Mouse (Mus musculus): Measurements from ENCODE around the gene Dedd2. TPM values are rescaled to one million over a fixed set of nuclear protein-coding genes. Genes with fewer than 3 reads are reported as not detected.

Dedd2 gene
- total RNA-seq, 2 experiments from 2014 or later = 24.1 to 25.4 TPM

DNA sequence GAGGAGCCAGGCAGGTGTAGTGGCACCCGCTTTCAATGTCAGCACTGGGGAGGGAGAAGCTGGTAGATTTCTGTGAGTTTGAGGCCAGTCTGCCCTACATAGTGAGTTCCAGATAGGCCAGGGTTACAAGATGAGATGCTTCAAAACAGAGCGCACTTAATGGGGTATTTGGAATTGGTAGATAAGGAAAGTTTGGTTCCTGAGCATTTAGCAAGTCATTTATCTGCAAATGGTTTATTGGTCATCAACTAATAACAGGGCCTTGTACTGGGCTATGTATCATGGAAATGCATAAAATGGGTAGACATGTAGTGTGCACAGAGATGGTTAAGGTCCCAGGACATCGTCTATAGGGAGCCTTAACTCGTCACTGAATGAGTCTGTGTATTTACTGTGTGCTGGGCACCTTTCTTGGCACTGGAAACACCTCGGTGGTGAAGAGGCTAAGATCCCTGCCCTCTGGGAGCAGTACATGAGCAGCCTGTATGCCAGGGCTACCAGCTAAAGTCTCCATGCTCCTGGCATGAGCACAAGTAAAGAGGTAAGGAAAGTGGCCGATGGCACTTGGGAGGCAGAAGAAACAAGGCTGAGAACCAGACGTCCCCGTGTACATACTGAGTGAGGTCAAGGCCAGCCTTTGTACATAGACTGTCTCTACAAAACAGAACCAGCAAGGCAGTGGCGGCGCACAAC is 2.0 kb upstream of the Dedd2 start:
- no peak for DNase-seq (ENCODE audit: low spot score in 2 of 2)
- intact Hi-C loops (cut with DNase I) = no loop called here

DNA sequence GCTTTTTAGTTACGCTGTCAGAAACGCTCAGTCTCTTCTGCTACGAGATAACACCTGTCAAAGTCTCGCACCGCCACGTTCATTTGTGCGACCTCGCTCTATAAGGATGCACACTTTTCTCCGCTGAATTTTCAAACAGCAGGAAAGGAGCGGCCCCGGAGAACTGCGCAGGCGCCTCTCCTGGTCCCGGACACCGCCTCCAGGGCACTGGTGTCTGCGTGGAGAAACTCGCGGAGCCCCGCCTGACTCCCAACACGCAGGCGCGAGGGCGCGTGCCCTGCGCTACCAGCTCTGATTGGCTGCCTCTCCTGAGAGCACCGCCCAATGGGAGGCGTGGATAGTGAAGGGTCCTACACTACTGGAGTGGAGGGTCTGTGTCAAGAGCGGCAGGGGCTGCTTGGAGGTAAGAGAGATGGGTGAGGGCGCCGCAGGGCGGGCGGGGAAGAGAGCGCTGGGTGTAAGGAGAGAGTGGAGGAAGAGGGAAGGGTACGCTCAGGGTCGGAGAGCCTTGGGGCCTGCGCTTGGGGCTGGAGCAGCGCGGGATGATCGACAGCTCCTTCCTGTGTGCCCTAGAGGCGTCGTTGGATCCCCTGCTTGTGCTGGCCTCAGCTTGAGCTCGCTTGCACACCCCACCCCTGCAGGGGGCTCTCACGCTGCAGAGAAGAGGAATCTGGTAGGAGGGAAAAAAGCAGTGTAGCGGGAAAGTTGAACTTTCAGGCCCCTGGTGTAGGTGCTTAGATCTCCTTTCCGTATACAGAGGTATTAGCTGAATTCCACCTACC is 878 bp upstream of the Dedd2 start, which contains the start of gene Zfp526:
TSS of gene Zfp526 (plus strand) at position 324 of the 782 bp plus-strand sequence.
- DNase-seq (ENCODE audit: low spot score in 2 of 2) = peak; percentile 99
- intact Hi-C loops (cut with DNase I) = no loop called here

DNA sequence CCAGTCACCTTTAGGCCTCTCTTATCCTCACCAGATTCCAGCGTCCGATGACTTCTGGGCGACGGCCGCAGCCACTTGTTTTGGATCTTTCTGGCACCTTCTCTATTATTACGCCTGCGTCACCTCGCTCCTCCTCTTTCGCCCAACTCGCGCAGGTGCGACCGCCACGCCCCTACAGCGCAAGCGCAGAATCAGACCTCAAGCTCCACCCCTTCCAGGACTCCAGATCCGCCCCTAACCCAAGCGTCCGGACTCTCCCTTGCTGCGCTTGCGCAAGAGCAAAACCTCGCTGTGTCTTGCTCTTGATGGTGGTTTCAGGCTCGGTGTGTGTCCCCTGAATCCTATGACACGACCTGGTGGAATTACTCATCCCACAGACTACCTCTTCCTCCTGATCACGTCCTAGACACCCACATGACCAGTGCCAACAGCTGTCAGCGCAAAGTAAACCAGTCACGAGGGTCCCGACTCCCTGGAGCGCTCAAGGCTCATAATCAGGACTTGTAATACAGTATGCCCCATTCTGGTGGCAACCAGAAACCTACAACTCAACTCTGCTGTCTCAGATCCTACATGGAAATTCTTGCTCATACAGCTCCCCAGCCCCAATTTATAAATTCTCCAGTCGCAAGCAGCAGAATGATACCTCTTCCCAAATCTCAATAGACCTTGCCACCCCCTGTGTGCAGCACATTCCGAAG is 509 bp downstream of the Dedd2 start:
- intact Hi-C loops (cut with DNase I) = loop anchor here (2.0 kb wide), 1 partner anchor 31 kb away; no protein-coding TSS in a partner anchor

DNA sequence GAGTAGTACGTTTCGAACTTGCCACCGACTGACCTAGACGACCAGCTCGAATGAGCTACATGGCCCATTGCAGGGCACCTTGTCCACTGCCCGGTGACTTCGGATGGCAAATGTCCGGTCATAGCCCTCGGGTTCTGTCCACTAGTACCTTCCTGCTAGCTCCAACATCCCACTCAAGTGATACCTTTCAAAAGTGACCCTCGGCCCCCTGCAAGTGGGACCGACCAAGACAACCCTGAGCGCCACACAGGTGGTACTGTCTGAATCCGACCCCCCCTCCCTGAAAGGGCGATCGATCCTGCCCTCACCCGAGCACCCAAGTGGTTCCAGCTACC is 1.0 kb downstream of the Dedd2 start:
- no peak for DNase-seq (ENCODE audit: low spot score in 2 of 2)
- intact Hi-C loops (cut with DNase I) = loop anchor here (2.0 kb wide), 1 partner anchor 31 kb away; no protein-coding TSS in a partner anchor

More for the DNA sequence above, 509 bp downstream of the Dedd2 start:
- DNase-seq (ENCODE audit: low spot score in 2 of 2) = peak; percentile 94 to 98

DNA sequence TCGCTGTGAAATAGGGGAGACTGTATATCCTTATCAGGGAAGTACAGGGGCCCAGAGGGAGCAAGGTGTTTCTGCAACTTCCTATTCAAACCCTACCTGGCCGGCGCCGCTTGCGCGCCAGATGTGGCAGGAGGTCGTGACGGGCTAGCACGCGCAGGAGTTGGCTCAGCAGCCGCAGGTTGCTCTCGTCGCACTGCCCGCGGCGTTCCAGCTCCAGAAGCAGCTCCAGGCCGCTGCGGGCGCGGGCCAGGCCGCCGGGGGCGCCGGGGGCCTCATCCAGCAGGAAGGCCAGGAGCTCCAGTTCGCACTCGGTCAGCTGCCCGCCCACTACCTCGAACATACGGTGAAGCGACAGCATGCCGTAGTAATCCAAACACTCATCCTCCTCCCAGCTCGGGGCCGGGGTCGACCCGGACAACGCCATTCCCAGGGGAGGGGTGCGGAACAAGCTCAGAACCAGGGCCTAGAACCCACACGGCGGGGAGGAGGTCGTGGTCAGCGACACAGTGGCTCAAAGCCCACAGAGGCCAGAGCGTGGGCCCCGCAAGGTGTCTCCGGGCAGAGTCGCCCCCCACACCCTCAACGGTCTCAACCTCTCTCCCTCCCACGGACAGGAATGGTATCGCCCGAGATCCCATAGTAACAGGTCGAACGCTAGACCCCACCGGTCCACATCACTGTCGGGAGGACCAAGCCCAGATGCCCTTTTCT is 1.6 kb downstream of the Dedd2 start:
- intact Hi-C loops (cut with DNase I) = loop anchor here (2.0 kb wide), 1 partner anchor 30 kb away; no protein-coding TSS in a partner anchor
- peak; percentile 42 to 47 for DNase-seq (ENCODE audit: low spot score in 2 of 2)

DNA sequence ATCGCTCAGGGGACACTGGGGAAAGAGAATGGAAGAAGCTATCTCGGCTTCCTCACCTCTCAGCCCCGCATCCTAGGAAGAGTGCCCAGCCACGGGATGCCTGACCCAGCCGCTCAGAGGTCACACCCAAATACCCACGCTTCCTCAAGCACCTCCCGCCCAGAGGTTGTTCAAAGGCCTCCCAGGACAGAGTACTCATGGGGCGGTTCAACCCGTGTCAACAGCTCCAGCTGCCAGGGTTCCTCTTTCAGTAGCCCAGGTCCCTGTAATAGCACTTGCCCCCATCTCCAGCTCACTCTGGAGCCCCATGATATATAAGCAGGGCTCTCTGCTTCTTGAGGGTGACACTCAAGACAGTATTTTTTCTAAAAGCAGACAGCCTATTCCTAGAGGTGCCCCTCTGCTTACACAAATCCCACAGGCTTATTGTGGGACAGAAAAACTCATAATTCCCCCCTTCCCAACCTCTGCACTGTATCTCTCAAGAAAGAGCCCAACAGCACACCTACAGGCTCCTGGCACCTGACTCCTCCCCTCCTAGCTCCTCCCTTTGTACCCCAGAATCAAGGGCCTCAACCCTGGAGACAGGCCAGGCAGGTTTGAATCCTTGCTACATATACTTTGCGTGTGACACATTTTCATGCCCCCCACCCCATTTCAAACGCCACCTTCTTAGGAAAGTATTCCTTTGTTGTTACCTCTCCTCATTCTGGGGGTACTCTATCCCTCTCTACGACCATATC is 2.6 kb downstream of the Dedd2 start:
- intact Hi-C loops (cut with DNase I) = loop anchor here (2.0 kb wide), 1 partner anchor 29 kb away; no protein-coding TSS in a partner anchor
- no peak for DNase-seq (ENCODE audit: low spot score in 2 of 2)

DNA sequence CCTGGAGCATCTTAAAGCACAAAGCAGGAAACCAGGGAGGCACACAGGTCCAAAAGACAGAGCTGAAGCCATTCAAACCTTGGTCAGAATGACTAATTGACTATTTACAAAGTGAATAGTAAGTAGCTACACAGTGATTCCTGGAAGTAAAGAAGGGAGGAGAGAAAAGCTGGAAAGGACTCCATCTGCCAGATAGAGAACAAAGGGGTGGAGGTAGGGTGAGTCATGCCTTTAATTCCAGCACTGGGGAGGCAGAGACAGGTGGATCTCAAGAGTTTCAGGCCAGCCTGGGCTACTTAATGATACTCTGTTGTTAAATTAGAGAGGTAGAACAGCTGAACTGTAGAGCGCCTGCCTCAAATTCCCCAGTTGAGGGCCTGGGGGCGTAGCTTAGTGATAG is 6.2 kb downstream of the Dedd2 start:
- DNase-seq (ENCODE audit: low spot score in 2 of 2) = no peak
- intact Hi-C loops (cut with DNase I) = no loop called here

DNA sequence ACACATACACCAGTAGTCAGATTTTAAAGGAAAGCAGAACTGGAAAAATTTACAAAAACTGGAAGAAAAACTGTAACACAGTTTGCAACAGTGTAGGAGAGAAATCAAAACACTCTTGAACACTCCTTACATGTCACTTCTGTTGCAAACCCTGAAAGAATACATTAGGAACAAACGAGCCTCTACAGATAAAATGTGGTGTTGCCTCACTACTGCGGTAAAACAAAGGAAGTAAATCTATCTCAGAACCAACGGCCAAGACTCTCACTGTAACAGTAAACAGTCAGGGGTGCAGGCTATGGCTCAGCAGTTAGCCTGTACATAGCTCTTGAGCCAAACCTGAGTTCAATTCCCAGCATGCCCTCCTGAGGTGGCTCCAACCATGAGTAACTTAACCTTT is 7.3 kb downstream of the Dedd2 start:
- no peak for DNase-seq (ENCODE audit: low spot score in 2 of 2)
- intact Hi-C loops (cut with DNase I) = no loop called here

DNA sequence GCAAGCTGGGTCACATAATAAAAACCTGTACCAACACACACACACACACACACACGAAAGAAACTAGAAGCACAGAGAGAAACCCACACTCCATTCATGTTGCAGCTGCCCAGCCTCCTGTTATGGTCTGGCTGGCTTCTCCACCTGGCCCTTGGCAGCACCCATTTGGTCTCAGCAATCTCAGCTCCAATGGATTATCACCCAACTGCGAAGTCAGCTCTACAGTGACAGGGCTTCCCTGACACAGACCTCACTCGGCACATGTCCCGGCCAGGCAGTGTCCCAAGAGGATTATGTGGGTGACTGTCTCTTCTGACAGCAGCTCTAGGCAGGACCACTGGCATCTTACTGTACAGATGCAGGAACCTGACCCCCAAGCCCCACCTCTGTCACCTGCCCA is 9.9 kb downstream of the Dedd2 start:
- intact Hi-C loops (cut with DNase I) = no loop called here
- no peak for DNase-seq (ENCODE audit: low spot score in 2 of 2)

DNA sequence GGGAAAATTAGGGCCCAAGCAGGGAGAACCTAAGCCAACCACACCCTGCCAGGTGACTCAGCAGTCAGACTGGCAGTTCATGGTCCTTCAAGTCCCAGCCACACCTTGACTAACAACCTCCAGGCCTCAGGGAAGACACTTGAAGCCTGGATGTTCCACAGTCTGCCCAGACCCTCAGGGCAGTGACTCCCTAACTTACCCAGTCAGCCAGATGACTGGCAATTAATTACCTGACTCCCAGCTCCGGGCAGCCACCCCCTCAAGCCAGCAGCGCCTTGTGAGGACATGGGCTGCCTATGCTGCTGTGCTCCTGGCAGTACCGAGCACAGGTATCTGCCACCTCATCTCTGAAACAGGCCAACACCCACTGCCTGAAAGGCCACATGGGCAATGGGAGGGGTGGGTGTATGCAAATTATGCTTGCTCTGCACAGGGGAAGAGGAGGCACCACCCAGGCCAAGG is 11.2 kb downstream of the Dedd2 start:
- DNase-seq (ENCODE audit: low spot score in 2 of 2) = no peak
- intact Hi-C loops (cut with DNase I) = no loop called here

DNA sequence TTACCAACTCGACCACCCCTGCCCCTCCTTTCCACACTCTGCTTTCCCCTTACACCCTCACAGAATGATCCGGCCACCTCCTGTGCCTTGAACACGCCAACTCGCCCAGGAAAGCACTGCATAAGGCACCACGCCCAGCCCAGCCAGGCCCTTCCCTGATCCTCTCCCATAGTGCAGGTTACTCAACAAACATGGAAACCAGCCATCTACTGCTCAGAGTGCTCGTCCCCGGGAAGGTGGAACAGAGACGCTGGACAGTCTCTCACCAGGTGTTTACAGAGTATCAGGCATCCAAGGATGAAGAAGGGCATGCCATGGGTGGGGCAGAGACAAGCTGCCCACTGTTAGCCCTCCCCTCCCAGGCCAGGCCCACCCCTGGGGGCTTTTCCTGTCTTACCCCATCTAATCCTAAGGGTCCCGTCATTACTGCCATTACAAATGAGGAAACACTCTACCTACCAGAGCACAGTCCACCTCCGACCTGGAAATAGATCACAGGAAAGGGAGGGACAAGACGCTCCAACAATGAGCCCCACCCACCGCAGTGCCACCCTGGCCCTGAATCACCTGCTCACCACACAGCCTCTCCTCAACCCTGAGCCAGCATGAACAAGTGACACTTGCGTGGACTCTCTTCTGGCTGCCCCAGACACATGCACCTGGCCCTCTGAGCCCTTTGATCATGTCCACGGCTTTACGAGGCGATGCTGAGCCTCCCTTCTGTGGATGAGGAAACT is 14.2 kb downstream of the Dedd2 start:
- DNase-seq (ENCODE audit: low spot score in 2 of 2) = no peak
- intact Hi-C loops (cut with DNase I) = no loop called here

DNA sequence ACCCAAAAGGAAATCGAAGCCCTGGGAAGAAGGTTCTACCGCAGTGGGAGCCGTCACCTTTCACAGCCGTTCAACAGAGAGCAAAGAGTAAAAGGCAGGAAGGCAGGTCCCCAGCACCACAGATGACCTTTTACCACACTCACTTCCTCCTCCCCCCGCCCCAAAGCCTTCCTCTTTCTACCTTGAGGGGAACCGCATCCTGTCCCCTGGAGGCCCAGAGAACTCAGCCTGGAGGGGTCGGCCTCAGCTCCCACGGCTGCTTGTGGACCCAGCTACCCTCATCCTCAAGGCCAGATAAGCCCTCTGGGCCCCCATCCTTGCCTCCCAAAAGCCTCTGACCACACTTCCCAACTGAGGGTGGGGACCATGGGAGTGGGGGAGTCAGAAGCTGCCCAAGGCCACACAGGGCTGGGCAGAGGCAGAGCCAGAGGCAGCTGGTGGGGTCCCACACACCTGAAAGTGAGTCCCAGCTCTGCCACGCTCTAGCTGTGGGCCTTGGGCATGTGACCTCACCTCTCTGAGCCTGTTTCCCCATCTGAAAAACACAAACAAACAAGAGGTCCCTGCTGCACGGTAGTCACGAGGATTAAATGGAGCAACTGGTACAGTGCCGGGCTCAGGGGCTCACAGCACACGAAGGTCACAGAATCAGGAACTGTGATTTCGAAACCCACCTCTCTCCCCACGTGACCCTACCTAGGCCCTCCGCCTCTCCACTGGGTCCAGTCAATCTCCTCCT is 14.9 kb downstream of the Dedd2 start:
- DNase-seq (ENCODE audit: low spot score in 2 of 2) = no peak
- intact Hi-C loops (cut with DNase I) = no loop called here

DNA sequence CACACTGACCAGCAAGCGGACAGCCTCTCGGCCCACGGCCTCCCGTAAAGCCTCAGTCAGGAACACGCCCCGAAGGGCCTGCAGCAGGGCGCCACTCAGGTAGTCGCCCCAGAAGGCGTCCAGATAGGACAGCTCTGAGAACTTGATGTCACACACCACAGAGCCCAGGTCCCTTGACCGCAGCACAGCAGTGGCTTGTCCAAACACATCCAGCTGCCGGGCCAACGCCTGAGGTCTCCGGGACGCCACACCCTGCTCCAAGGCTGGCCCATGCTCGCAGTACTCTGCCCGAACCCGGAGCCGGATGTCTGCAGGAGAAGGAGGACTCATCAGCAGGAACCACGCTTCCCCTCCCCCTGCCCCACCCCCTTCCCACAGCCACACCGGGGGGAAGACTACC is 16.8 kb downstream of the Dedd2 start:
- DNase-seq (ENCODE audit: low spot score in 2 of 2) = no peak
- intact Hi-C loops (cut with DNase I) = no loop called here

DNA sequence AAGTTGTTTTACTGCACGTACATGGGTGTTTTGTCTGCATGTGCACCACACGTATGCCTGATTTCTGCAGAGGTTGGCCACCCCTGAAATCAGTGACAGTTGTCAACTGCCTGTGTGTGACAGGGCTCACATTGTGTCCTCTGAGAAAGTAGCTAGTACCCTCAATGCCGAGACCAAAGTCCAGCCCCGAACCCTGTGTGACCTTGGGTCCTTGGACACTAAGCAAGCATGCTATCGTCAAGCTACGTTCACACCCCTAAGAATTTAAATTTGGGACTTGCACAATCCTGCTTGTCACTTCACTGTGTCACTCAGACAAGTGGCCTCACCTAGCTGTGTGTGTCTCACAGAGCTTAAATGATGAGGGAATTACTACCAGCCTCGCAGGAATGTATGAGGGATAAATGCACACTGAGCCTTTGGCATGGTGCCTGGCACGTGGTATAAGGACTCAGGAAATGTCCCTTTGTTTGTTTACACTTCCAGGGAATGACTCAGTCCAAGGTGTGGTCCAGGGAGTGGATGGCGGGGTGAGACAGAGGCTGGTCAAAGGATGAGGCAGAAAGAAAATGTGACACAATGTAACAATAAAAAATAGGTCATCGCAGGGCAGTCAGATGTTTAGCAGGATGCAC is 22.9 kb downstream of the Dedd2 start:
- no peak for DNase-seq (ENCODE audit: low spot score in 2 of 2)
- intact Hi-C loops (cut with DNase I) = no loop called here

DNA sequence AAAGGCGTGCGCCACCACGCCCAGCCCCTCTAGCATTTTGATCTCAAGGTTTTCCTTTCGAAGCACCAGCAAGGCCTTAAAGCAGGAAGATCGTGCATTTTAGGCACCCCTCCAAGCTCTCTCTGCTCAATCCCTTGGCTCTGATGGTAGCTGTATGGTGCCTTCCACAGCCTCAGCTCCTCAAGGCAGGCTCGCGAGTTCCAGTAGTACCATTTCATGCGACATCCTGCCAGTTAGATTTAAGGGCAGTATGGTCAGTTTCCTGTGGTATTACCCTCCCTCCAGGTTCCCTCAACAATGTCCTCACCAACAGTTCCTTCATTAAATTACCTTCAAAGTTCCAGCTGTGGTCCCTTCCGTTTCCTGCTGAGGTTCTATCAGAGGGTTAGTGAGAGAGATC is 24.3 kb downstream of the Dedd2 start:
- intact Hi-C loops (cut with DNase I) = no loop called here
- DNase-seq (ENCODE audit: low spot score in 2 of 2) = no peak

DNA sequence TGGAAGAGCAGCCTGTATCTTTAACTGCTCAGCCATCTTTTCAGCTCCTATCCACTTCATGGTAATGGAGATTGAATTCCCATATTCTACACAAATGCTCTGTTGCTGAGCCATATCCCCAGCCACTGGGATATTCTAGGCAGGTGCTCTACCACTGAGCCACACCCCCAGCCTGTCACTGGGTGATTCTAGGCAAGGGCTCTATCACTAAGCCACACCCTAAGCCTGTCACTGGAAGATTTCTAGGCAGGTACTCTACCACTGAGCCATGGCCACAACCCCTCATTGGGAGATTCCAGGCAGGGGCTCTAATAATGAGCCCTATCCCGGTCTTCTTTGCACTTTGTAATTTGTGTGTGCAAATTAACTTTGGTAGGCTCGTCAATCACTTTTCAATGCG is 25.3 kb downstream of the Dedd2 start:
- intact Hi-C loops (cut with DNase I) = no loop called here
- no peak for DNase-seq (ENCODE audit: low spot score in 2 of 2)

DNA sequence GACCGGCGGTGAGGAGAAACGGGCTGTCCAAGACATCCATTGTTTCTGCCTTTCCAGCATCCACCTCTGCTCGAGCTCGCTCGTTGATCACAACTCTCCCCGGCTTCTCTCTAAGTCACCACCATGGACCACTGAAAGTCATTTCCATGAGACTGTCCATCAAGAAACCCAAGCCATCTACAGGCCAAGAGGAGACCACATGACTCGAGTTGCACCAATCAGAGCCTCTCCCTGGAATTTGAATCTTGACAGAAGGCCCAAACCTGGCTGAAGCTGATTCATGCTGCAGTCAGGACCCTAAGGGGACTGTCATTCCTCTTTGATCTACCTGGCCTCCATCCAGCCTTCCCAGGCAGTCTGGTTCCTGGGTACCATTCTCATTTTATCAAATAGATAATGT is 28.3 kb downstream of the Dedd2 start:
- intact Hi-C loops (cut with DNase I) = no loop called here
- DNase-seq (ENCODE audit: low spot score in 2 of 2) = no peak

Measured in left cerebral cortex, postnatal 25 days (tissue).